Mouse (Mus musculus): ENCODE measurements around the gene Ggt6. TPM values are rescaled to one million over a fixed set of nuclear protein-coding genes. Genes with fewer than 3 reads are reported as not detected.
A peak's percentile ranks its signal among the peaks of the same experiment; 100 is the strongest.

Gene Ggt6
- polyA plus RNA-seq, 1 experiment from 2014 or later, result not detected

- no peak overlapping the region for H3K4me3 ChIP-seq (ENCODE audit: low read depth, low read length)
- H3K27me3 ChIP-seq (ENCODE audit: control insufficient read depth, insufficient read depth, low read length), result no peaks in the 10 kb centered on the region
- WGBS, result 34% methylated on average over 5 of the region's 5 CpGs
- H3K36me3 ChIP-seq (ENCODE audit: control insufficient read depth, insufficient read depth, low read length), result no peaks in the 10 kb centered on the region
- ATAC-seq (ENCODE audit: low FRiP score) (no peak), DNase-seq (ENCODE audit: low spot score) (no peak)
- no peaks in the 10 kb centered on the region for H3K9me3 ChIP-seq (ENCODE audit: control insufficient read depth, low read length)
- no peak overlapping the region for H3K27ac ChIP-seq (ENCODE audit: low read depth, low read length)
- H3K9ac ChIP-seq (ENCODE audit: low read depth, low read length), result no peak overlapping the region
- H3K4me2 ChIP-seq (replicated peaks; ENCODE audit: low read depth, low read length), result no peak overlapping the region
- H3K4me1 ChIP-seq (replicated peaks; ENCODE audit: control insufficient read depth, insufficient read depth, low read length), result peaks cover 6% of the 10 kb centered on the region
Observed at GRCm38 (mm10) chr11:72461500-72461981, 26.2 kb downstream of the Ggt6 start.

DNA sequence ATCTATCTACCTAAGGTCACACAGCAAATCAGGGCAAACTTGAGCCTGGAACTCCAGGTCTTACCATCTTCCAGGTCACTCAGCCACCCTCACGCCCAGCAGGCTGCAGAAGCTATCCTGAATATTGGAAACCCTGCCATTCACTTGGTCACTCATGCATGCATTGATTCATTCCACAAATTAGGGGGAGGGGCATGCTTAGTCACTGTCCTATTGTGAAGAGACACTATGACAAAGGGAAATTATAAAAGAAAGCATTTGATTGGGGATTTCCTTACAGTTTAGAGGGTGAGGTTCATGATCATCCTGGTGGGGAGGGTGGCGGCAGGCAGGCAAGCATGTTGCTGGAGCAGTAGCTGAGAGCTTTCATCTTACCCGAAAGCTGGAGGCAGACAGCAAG lies 29.5 kb downstream of the Ggt6 start:
- Histone ChIP-seq H3K4me3 (ENCODE audit: low read depth, low read length) (no peak overlapping the region), H3K27ac (ENCODE audit: low read depth, low read length) (no peak overlapping the region), H3K4me1 (replicated peaks; ENCODE audit: control insufficient read depth, insufficient read depth, low read length) (peaks cover 9% of the 10 kb centered on the region), H3K9ac (ENCODE audit: low read depth, low read length) (no peak overlapping the region), H3K9me3 (ENCODE audit: control insufficient read depth, low read length) (no peaks in the 10 kb centered on the region), H3K27me3 (ENCODE audit: control insufficient read depth, insufficient read depth, low read length) (no peaks in the 10 kb centered on the region), H3K36me3 (ENCODE audit: control insufficient read depth, insufficient read depth, low read length) (no peaks in the 10 kb centered on the region), H3K4me2 (replicated peaks; ENCODE audit: low read depth, low read length) (no peak overlapping the region)
- DNase-seq (ENCODE audit: low spot score) (no peak), ATAC-seq (ENCODE audit: low FRiP score) (0 out of 2 replicates have a peak, but pooled peaks have one; percentile 20)
- WGBS, result 60% methylated on average over 3 of the region's 3 CpGs

DNA sequence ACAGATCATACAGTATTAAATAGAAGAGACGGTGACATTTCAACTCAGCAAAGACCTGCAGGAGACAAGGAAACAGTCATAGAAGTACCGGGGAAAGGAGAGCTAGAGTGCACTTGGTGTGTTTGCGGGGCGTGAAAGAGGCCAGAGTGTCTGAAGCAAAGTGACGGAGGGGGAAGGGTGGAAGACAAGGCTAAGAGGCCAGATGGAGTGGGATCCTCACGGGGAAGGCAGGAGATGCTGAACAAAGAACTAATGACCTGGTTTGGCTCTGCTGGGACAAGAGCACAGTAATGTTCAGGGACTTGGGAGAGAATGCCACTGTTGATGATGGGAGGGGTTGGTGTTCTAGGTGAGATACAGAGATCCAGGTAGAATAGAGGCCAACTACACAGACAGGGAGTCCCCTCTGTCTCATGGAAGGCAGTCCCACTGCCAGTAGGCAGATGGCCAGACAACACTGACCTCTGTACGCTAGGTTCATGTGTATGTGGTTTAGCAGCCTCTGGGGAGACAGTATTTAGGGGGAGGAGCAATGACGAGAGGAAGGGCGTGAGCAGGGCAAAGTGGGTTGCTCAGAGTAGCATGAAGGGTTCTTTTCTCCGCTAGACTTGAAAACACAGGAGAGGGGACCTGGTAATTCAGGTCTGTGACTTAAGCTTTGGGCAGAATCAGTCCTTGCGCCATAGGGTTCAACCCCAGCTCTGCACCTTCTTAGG lies 30.8 kb downstream of the Ggt6 start:
- no peak for ATAC-seq (ENCODE audit: low FRiP score)
- H3K4me1 ChIP-seq (replicated peaks; ENCODE audit: control insufficient read depth, insufficient read depth, low read length), result peaks cover 9% of the 10 kb centered on the region
- no peak overlapping the region for H3K9ac ChIP-seq (ENCODE audit: low read depth, low read length)
- no peaks in the 10 kb centered on the region for H3K9me3 ChIP-seq (ENCODE audit: control insufficient read depth, low read length)
- DNase-seq (ENCODE audit: low spot score), result no peak
- H3K36me3 ChIP-seq (ENCODE audit: control insufficient read depth, insufficient read depth, low read length), result no peaks in the 10 kb centered on the region
- H3K4me2 ChIP-seq (replicated peaks; ENCODE audit: low read depth, low read length), result no peak overlapping the region
- H3K27me3 ChIP-seq (ENCODE audit: control insufficient read depth, insufficient read depth, low read length), result no peaks in the 10 kb centered on the region
- H3K27ac ChIP-seq (ENCODE audit: low read depth, low read length), result no peak overlapping the region; the same call in 1 of the 2 replicates
- WGBS, result 65% methylated on average over 11 of the region's 11 CpGs
- H3K4me3 ChIP-seq (ENCODE audit: low read depth, low read length), result no peak overlapping the region

DNA sequence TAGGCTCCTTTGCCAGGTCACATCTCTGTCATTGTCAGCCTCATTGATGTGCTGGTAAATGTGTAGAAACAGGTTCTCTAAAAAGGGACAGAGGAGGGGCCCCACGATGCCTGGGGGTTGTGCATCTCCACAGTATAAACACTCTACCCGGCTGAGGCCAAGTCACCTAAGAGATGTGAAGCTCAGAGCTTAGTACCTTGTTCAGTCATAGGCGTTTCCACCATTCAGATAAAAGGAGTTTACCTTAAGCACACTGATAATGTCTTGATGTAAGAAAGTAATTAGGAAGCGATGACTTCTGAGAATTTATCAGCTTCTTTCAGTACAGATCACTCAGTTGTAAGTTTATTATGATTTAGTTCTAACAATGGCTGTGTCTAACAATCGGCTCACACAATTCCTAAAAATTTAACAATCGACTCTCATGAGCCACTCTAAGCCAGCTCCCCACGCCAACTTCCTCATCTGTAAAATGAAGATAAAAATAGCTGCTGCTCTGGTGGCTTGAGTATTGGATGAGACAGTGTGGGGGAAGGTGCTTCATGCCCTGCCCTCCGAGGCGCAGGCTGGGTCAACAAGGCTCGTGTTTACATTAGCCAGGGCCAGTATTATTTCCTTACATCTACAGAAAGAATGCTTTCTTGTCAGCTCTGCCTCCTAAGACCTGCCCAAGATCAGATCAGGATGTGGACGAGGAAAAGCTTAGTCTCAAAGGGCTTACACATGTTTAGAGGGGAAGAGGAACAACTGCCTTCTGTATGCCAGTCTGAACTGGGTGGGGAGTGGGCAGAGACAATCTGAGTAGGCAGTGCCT lies 31.6 kb downstream of the Ggt6 start:
- DNase-seq (ENCODE audit: low spot score) (no peak), ATAC-seq (ENCODE audit: low FRiP score) (no peak)
- no peaks in the 10 kb centered on the region for H3K9me3 ChIP-seq (ENCODE audit: control insufficient read depth, low read length)
- 0 out of 2 replicates have a peak overlapping the region, but pooled peaks have one; percentile 15 for H3K9ac ChIP-seq (ENCODE audit: low read depth, low read length)
- no peaks in the 10 kb centered on the region for H3K27me3 ChIP-seq (ENCODE audit: control insufficient read depth, insufficient read depth, low read length)
- H3K4me1 ChIP-seq (replicated peaks; ENCODE audit: control insufficient read depth, insufficient read depth, low read length), result peaks cover 9% of the 10 kb centered on the region
- H3K4me2 ChIP-seq (replicated peaks; ENCODE audit: low read depth, low read length), result no peak overlapping the region
- no peaks in the 10 kb centered on the region for H3K36me3 ChIP-seq (ENCODE audit: control insufficient read depth, insufficient read depth, low read length)
- H3K4me3 ChIP-seq (ENCODE audit: low read depth, low read length), result no peak overlapping the region
- 57% methylated on average over 11 of the region's 11 CpGs for WGBS
- H3K27ac ChIP-seq (ENCODE audit: low read depth, low read length), result no peak overlapping the region; the same call in 1 of the 2 replicates

DNA sequence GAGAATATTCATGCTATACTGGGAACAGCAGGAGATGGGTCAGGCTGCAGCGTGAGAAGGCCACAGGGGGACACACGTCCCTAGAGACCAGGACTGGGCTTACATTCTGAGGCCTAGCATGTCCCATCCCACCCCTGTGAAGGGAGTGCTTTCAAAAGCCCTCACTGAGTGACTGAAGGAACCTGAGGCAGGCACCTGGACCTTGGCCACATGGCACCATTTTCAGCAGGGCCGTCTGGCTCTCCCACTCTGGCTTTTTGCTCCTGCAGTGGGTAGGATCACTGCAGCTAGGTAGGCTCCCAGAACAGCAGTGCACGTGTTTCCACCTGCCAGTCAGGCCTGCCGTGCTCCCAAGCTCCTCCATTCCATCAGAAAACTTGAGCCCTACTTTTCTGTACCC lies 33.2 kb downstream of the Ggt6 start:
- WGBS, result 76% methylated on average over 5 of the region's 5 CpGs
- Histone ChIP-seq H3K9ac (ENCODE audit: low read depth, low read length) (no peak overlapping the region), H3K36me3 (ENCODE audit: control insufficient read depth, insufficient read depth, low read length) (no peaks in the 10 kb centered on the region), H3K4me1 (replicated peaks; ENCODE audit: control insufficient read depth, insufficient read depth, low read length) (peaks cover 9% of the 10 kb centered on the region), H3K27ac (ENCODE audit: low read depth, low read length) (peak overlapping the region; percentile 13; the same call in 1 of the 2 replicates), H3K4me3 (ENCODE audit: low read depth, low read length) (no peak overlapping the region), H3K27me3 (ENCODE audit: control insufficient read depth, insufficient read depth, low read length) (no peaks in the 10 kb centered on the region), H3K4me2 (replicated peaks; ENCODE audit: low read depth, low read length) (no peak overlapping the region), H3K9me3 (ENCODE audit: control insufficient read depth, low read length) (no peaks in the 10 kb centered on the region)
- ATAC-seq (ENCODE audit: low FRiP score) (no peak), DNase-seq (ENCODE audit: low spot score) (no peak)

GRCm38 (mm10) chr11:72469217-72469616 lies 33.9 kb downstream of the Ggt6 start:
- no peaks in the 10 kb centered on the region for H3K36me3 ChIP-seq (ENCODE audit: control insufficient read depth, insufficient read depth, low read length)
- no peak overlapping the region for H3K4me3 ChIP-seq (ENCODE audit: low read depth, low read length)
- ATAC-seq (ENCODE audit: low FRiP score) (peak; percentile 43), DNase-seq (ENCODE audit: low spot score) (no peak)
- H3K4me2 ChIP-seq (replicated peaks; ENCODE audit: low read depth, low read length), result no peak overlapping the region
- H3K9ac ChIP-seq (ENCODE audit: low read depth, low read length), result peak overlapping the region; percentile 15; the same call in 1 of the 2 replicates
- no peaks in the 10 kb centered on the region for H3K9me3 ChIP-seq (ENCODE audit: control insufficient read depth, low read length)
- 0 out of 2 replicates have a peak overlapping the region, but pooled peaks have one; percentile 13 for H3K27ac ChIP-seq (ENCODE audit: low read depth, low read length)
- peaks cover 9% of the 10 kb centered on the region for H3K4me1 ChIP-seq (replicated peaks; ENCODE audit: control insufficient read depth, insufficient read depth, low read length)
- H3K27me3 ChIP-seq (ENCODE audit: control insufficient read depth, insufficient read depth, low read length), result no peaks in the 10 kb centered on the region
- WGBS, result 27% methylated on average over 5 of the region's 5 CpGs

DNA sequence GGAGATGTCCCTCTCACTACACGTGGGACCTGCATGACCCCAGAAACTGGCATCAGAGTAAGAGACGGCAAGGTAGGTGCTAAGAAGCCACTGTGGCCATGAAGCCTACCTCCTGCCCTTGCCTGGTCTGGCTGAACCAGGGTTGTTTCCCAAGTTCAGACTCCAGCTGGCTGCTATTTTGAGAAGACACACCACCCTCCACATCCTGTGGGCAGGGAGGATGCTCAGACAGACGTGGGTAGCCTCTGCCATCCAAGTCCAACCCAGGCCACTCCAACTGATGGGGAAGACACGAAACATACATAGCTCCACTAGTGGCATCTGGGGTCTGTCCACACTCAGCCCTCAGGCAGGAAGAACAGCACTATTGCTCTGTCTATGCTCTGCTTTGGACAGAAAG lies 34.7 kb downstream of the Ggt6 start:
- ATAC-seq (ENCODE audit: low FRiP score) (no peak), DNase-seq (ENCODE audit: low spot score) (no peak)
- Histone ChIP-seq H3K27ac (ENCODE audit: low read depth, low read length) (no peak overlapping the region), H3K36me3 (ENCODE audit: control insufficient read depth, insufficient read depth, low read length) (no peaks in the 10 kb centered on the region), H3K4me1 (replicated peaks; ENCODE audit: control insufficient read depth, insufficient read depth, low read length) (peaks cover 9% of the 10 kb centered on the region), H3K4me2 (replicated peaks; ENCODE audit: low read depth, low read length) (no peak overlapping the region), H3K9ac (ENCODE audit: low read depth, low read length) (no peak overlapping the region), H3K27me3 (ENCODE audit: control insufficient read depth, insufficient read depth, low read length) (no peaks in the 10 kb centered on the region), H3K9me3 (ENCODE audit: control insufficient read depth, low read length) (no peaks in the 10 kb centered on the region), H3K4me3 (ENCODE audit: low read depth, low read length) (no peak overlapping the region)
- WGBS, result 71% methylated on average over 4 of the region's 4 CpGs

DNA sequence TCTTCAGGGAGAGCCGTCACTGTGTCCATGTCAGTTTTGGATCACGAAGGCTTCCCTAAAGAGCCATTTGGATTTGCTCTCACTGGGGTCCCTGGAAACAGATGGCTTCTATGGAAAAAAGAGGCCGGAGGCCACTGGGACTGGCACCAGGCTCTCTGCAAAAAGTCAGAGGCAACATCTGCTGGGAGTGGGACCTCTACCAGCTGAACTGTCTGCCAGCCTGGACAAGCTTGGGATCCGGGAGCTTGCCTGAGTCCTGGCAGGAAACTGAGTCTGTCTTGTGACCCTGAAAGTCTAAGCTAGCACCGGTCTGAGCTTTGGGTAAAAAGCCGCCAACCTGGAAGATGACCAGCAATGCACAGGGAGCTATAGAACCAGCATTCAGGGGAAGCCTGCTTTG lies 36.1 kb downstream of the Ggt6 start:
- H3K9ac ChIP-seq (ENCODE audit: low read depth, low read length), result no peak overlapping the region
- H3K27ac ChIP-seq (ENCODE audit: low read depth, low read length), result no peak overlapping the region
- H3K4me3 ChIP-seq (ENCODE audit: low read depth, low read length), result no peak overlapping the region
- 85% methylated on average over 6 of the region's 6 CpGs for WGBS
- no peaks in the 10 kb centered on the region for H3K36me3 ChIP-seq (ENCODE audit: control insufficient read depth, insufficient read depth, low read length)
- H3K9me3 ChIP-seq (ENCODE audit: control insufficient read depth, low read length), result no peaks in the 10 kb centered on the region
- peaks cover 4% of the 10 kb centered on the region for H3K4me1 ChIP-seq (replicated peaks; ENCODE audit: control insufficient read depth, insufficient read depth, low read length)
- DNase-seq (ENCODE audit: low spot score) (no peak), ATAC-seq (ENCODE audit: low FRiP score) (no peak)
- no peak overlapping the region for H3K4me2 ChIP-seq (replicated peaks; ENCODE audit: low read depth, low read length)
- no peaks in the 10 kb centered on the region for H3K27me3 ChIP-seq (ENCODE audit: control insufficient read depth, insufficient read depth, low read length)

All from hindbrain, embryonic 11.5 days (tissue).